Mouse (Mus musculus) cerebellum, adult 9-11 months (tissue): ENCODE measurements around the gene Sv2a.
A peak's percentile ranks its signal among the peaks of the same experiment; 100 is the strongest.

ENCODE experiments used
- DNase-seq: peaks from one replicate; pipeline ENCODE4 v3.0.0; 2022

Sv2a gene

DNA sequence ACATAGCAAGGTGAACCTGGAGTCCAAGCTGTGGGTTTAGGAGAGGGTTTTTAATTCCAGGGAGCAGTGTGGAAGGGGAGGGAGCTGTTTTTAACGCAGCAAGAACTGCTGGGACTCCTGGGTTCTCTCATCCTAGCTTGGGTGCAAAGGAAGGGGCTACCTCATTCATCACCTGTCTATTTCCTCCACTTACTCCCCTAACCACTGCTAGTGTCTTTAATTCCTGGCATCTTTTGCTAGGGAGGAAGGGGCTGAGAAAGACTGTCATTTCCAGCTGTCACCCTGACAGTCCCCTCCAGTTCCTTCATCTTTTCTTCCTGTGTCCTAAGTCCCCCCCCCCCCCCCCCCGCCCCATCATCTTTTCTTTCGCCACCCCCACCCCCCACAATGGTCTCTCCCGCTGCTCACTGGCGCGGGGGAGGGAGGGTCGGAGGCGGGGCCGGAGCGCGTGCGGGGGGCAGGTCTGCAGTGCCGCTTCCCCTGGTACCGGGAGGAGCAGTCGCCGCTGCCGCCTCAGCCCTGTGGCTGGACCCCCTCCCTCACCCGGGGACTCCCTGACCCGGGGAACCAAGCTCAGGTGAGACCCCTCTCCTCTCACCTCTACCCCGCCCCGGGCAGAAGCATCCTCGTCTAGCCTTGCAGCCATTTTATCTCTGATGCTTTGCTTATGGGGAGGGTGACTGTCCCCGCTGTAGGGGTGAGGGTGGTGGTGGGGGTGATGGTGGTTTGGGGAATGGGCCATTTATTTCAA lies at the start of gene Sv2a:
Sv2a (plus strand) TSS at position 425 of the 751 bp plus-strand sequence.
- peak; percentile 88 for DNase-seq

DNA sequence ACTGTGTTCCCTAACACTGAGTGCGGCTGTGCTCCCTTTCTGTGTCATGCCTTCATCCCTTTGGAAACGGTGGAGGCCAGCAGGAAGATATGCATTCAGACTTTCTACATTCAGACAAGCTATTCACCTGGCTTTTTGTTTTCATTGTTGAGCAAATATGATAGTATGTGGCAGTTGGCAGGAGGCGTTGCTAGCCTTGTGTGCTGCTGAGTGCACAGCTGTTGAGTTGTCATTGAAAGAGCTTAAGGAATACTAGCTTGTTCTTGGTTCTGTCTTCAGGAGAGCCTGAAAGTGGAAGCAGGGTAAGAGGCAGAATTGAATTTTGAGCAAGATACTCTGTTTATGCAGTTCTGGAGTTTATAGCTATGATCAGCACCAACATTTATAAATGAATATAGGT lies 48.5 kb upstream of the Sv2a start:
- DNase-seq, result no peak

DNA sequence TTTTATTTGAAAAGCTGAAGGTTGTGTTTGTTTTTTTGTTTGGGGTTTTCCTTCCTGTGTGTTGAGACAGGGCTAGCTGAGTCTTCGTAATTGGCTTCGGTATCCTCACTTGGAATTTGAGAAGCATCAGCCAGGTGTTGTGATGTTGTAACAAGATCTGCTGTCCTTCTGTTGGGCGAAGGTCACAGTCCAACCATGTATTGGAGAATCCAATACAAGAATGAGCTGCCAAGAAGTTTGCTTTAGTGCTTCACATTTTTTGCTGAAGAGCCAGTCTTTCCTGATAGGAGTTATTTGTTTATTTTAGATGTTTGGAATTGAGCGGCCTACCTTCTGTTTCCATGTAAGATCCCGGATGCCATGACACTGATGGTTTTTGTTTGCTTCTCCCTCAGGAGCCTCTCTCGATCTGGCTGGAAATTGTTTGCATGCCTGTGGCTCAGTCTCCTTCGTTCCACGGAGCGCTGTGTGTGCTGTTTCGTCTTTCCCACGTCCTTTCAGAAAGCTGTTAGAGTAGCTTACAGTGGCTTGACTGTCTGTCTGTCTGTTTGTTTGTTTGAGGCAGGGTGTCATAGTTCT lies 47.5 kb upstream of the Sv2a start:
- DNase-seq, result no peak

DNA sequence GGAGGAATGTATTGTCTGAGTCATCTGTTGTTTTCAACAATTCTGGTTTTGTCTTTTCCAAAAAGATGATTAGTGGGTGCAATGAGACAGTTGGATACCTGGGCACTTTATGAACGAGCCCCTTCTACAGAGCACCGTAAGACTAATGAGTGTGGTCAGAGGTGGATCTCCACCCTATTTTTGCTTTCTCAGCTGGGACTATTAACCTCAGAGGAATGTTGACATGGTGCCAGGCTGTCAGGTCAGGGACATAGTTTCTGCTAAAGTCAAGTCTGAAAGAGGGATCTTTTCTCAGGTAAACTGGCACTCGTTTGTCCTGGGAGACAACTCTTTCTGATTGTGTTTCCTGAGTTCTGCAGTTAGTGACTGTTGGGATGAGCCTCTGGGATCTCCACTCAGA lies 45.9 kb upstream of the Sv2a start:
- DNase-seq, result no peak

DNA sequence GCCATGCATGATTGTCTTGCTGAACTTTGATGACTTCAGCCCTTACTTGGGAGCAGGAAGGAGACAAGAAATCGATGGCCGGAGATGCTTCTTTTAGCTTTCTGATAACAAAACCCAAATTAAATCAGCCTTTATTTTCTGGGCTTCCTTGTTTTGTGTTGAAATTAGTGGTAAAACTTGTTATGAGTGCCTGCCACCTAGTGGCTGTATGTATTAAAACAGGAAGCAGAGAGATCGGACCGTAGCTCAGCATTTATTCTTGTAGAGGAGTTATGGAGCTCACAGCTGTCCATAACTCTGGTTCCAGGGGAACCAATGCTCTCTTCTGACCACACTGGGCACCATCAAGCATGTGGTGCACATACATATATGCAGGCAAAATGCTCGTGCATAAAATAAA lies 33.0 kb upstream of the Sv2a start:
- DNase-seq, result peak; percentile 57

DNA sequence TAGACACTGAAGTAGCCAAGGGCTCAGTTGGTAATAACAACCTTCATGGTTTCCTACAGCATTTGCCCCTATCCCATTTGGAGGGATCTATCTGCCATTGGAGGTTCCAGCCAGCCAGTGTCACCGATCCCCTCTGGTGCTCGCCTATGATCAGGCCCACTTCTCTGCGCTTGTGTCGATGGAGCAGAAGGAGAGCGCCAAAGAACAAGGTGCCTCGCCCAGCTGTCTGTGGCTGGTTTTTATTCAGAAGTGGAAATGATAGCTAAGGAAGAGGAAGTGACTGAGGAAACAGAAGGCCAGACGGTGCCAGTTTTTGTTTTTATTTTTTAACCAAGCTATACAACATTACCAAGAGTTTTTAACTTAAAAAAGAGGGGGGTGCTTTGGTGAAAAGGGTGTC lies 29.1 kb upstream of the Sv2a start:
- no peak for DNase-seq

DNA sequence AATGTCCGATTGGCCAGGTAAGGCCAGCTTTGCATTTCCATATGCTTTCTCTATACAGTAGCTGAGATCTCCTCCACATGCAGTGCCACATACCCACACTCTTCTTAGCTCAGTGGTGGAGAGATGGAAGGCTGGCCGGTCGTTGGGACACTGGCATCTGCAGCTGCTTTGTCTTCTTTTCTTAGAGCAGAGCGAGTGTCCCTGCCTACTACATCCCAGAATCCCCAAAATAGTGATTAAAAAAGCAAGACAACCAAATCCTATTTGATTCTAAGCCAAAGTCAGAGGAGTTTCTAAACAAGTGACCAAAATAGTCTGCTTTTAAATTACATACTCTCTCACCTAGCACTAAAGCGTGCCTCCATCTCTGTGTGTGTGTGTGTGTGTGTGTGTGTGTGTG lies 28.3 kb upstream of the Sv2a start:
- DNase-seq, result no peak

DNA sequence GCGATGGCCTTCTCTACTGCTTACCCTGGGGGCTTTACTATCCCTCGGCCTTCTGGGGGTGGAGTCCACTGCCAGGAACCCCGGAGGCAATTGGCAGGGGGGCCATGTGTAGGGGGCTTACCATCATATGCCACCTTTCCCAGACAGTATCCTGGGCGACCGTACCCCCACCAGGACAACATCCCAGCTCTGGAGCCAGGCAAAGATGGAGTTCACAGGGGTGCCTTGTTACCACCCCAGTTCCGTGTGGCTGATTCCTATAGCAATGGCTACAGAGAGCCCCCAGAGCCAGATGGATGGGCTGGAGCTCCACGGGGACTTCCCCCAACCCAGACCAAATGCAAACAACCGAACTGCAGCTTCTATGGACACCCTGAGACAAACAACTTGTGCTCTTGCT lies 25.4 kb upstream of the Sv2a start:
- DNase-seq, result no peak

DNA sequence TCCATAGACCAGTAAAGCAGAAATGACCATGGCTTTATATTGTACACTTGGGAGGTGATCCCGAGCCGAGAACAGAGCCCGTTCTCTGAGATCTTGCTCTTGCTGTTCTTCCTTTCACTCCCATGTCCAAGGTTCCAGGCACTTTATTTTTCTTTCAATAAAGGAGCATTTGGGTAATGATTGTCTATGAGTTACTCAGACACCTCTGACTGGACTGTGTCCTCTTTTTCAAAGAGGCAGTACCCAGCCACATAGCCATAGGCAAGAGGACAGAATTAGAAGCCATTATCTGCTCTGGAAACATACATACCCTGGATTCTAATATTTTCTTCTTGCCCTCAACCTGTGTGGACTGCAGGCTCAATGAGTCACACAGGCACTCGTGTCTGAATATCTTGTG lies 21.1 kb upstream of the Sv2a start:
- DNase-seq, result no peak

DNA sequence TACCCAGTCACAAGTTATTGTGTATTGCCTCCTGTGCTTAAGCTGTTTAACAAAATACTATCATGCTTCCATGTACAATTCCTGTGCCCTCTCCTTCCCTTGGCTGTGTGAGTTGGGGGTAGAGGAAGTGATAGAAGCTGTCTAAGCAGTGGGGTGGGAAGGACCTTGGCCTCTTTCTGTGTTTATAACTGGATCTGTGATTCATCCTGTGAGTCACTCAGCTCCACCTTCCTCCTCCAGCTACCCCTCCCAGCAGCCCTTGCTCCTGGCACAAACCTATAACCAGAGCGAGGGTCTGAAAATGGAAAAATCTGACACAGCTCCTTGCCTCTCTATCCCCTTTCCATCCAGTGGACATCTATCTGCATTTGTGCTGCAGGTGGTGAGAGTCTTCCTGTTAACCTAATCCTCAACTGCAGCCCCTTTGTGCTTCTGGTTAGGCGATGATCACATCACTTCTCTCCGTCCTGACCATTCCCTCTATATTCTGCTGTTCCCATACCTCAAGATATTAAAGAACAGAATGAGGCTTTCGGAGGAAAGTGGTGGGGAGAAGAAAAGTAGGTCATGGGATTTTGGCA lies 20.6 kb upstream of the Sv2a start:
- DNase-seq, result peak; percentile 58

DNA sequence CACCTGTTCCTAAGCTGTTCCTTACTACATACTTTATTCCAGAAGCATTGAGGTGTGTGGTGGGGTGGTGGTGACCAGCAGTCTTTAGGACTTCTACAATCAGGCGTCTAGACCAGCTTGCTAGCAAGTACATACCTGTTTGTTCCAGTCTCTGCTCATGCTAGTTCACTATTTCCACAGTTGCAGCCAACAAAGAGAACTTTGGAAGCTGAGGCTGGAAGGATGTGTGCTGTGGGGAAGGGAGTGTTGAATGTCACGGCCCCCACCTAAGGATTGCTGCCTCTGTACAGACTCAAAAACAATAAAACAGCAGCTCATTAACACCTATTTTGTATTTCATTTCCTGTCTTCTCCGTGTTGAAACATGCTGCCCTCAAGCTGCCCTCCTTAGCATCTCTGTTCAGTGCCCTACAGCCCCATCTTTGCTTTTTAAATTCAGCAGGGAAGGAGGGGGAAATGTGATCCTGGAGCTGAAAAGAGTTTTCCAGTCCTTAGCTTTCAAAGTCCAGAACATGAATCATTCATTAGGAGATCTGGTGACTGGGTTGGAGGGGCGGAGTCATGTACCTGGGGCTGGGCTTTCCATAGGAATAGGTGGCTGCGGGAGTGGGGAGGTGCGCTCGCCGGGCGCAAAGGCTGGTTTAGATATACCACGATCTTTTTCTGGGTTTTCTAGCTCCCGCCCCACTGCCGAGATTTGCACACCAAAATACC lies 20.0 kb upstream of the Sv2a start:
- DNase-seq, result peak; percentile 82

DNA sequence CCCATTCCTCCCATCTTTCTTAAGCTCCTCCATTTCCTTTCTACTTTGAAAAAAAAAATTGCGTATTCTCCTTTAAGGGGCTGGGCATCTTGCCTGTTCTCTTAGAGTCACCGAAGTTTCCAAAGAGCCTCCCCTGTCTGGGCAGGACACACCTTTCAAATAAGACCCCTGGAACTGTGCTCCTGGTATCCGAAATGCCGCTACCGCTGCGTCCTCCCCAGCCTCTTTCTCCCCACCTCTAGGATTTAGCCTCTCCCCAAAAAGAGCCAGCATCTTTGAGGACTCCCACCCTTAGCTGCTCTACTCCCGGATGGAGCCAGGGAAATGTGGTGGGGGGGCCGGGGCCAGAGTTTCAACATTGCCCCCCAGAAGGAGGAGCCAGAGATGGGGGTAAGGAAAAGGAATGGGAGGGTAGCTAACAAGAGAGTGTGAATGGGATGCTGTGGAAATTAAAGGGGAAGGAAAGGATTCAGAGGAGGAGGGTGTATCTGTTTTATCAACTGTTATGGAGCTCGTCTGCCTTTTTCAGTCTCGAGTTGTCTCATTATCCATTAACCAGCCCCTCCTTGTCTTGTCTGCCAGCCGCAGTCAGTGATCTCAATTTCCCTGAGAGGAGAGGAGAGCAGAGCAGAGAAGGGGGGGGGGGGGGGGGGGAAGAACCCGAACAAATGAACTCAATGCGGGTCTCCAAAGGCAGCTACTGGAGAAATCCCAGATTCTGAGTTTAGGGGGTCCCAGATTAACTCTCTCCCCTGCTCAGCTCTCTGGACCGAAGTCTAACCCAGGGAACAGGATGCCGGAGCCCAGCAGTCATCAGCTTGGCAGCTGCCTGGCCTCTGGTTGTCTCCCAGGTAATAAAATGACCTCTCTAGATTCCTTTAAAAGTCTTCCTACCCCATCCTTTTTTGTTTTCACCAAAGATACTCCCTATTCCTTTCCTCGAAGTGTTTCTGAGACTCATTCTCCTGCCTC lies 18.8 kb upstream of the Sv2a start, which contains the start of gene Mtmr11:
Mtmr11 (plus strand) TSS at position 136 of the 972 bp plus-strand sequence.
- DNase-seq, result peak; percentile 49

DNA sequence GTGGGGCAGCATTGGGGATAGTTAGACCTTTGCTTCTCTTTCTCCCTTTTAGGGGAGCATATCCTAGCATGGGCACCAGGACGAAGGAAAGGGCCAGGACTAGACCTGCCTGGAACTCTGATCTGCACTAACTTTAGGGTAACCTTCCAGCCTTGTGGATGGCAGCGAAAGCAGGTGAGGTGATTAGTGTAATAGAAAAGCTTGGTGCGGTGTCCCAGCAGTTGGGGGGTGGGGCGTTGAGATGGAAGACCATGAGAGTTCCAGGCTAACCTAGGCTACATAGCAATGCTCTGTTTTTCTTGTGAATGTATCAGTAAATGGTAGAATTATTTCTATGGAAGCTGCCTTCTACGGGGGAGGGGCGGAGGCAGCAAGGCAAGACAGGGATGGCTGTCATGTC lies 17.9 kb upstream of the Sv2a start:
- DNase-seq, result peak; percentile 20

DNA sequence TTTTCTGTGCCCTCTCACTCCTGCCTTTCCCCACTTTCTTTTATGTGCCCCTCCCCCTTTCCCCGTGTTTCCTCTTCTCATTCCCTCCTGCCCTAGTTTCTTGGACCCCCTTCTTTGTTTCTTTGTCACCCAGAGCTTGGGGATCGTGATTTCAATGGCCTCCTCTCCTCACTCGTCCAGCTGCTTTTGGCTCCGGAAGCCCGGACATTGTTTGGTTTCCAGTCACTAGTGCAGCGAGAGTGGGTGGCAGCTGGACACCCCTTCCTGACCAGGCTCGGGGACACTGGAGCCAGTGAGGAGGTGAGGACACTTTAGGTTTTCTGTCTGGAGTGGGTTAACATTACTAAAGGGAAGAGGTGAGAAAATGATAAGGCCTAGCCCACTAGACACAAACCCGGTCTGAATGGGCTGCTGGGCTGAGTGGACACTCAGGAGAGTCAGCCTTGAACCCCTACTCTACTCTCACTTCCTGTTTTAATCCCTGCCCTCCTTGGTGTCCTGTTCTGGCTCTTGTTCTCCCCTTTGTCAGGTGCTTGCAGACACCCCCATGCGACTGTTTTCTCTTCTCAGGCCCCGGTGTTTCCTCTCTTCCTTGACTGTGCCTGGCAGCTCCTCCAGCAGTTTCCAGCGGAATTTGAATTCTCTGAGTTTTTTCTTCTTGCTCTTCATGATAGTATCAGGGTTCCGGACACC lies 12.3 kb upstream of the Sv2a start:
- DNase-seq, result peak; percentile 15

DNA sequence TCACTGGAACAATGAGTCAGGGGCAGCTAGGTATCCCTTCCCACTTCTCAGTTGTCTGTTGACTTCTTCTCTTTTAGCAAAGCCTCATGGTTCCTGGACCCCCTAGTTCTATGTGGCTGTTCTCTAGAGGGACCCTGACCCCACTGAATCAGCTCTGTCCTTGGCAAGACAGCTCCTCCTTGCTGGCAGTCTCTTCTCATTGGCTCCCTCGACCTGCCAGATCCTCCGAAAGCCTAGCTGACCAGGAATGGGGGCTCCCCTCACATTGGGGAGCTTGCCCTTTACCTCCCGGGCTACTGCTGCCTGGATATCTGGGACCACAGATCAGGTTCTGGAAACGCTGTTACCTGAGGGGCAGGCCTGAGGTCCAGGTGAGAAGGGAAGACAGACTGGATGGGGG lies 10.7 kb upstream of the Sv2a start:
- peak; percentile 44 for DNase-seq

DNA sequence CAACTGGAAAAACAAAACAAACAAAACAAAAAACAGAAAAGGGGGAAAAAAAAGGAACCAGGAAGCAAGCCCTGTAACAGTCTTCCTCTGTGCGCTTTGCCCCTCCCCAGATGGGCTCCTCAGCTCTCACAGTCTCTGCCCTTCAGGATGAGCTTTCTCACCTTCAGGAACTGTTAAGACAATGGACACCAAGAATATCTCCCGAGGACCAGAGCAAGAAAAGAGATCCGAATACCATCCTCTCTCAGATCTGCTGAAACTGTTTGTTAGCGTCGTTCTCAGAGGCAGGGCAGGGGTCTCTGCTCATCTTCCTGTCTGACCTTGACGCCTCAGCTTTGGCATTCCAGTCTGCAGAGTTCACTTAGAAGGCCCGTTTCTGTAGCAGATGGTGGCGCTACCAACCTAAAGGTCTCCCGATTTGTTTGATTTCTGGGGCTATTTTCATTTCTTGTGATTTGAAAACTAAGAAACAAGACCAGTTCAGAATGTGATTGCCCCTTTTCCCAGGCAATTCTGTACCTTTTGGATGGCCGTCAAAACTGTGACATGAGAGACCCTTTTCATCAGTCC lies 9.9 kb upstream of the Sv2a start:
- peak; percentile 34 for DNase-seq

DNA sequence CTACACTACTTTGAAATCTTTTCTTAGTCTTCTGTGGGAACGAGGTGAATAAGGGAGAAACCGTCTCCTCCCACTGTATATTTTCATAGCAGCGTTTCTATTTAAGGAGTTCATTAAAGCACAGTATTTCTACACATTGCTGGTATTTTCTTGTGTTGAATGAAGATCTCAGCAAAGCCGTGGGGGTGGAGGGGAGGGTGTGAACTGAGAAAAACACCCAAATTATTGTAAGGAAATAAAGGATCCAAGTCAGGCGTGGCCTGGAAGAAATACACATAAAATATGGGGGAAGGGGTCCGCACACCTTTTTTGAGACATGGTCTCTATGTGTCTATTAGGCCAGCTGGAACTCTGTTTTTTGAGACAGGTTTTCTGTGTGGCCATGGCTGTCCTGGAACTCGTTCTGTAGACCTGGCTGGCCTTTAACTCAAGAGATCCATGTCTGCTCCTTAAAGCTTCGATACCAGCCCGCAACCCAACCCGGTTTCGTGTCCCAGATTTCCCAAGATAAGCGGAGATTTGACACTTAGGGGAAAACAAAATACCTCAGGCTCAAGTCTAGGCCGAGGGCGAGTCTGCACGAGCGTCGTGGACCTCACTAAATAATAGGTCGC lies 9.3 kb upstream of the Sv2a start:
- no peak for DNase-seq

DNA sequence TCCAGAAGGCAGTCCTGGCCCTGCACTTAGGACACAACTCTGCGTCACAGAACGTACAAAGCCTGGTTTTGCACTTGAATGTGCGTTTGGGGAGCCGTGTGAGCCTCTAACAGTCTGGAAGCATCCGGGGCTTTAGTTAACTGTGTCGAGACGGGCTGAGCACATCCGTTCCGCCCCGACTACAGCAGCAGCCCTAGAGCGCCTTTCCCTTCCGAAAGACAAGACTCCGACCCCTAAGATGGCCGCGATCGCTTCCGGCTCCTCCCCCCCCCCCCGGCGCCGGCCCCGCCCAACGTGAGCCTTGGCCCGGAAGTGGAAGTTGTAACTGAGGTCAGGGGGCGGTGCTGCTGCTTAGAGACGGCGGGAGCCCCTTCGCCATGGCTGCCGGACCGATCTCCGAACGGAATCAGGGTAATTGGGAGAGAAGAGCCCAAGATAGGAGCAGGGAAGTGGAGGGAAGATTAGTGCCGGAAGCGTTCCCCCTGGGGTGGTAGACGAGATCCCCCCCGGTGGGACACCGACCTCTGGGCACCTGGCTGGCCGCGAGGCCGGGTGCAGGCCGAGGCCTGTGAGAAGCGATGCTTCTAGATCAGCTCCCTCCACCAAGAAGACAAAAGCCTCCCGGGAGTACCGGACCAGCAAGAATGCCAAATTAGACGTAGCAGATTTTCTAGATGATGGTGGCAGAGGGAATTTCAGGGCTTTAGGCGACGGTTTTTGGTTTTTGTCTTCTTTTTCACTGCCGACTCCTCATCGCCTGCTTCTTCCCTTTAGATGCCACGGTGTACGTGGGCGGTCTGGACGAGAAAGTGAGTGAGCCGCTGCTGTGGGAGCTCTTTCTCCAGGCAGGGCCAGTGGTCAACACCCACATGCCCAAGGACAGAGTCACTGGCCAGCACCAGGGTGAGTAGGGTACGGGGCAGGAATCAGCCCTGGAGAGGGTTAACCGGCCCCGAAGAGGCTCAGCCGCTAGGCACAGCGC lies 8.5 kb upstream of the Sv2a start, which contains the start of gene Sf3b4:
Sf3b4 (plus strand) TSS at position 136 of the 982 bp plus-strand sequence.
- DNase-seq, result peak; percentile 85

DNA sequence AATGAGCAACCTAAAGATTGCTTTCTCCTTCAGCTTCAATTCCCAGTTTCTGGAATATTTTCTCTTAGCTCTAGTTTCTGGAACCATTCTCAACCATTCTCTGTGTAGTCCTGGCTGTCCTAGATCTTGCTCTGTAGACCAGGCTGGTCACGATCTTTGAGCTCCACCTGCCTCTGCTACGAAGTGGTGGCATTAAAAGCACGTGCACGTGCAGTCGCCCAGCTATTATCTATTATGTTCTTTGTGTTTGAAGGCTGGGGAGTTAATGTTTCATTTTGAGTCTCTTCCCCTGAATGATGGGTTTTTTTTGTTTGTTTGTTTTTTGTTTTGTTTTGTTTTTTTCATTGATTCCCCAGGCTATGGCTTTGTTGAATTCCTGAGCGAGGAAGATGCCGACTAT lies 7.8 kb upstream of the Sv2a start:
- no peak for DNase-seq

DNA sequence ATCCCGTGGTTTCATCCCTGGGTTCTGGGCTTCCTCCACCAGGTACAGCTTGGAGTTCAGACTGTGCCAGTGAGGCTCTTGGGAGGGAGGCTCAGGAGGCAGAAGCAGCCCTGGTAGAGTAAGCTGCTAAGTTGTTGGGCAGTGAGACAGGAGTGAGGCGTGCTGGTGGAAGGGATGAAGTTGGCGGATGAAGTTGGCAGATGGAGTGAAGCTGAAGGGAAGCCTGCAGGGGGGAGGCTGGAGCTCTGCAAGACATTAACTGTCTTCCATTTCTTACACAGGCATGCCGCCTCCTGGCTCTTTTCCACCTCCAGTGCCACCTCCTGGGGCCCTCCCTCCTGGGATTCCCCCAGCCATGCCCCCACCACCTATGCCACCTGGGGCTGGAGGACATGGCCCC lies 6.9 kb upstream of the Sv2a start:
- DNase-seq, result peak; percentile 52
